Mouse (Mus musculus): ENCODE measurements around the gene Inhbe. TPM values are rescaled to one million over a fixed set of nuclear protein-coding genes. Genes with fewer than 3 reads are reported as not detected.

Inhbe gene
- polyA plus RNA-seq, 1 experiment from 2014 or later: not detected

- Histone ChIP-seq H3K9ac (ENCODE audit: low read depth, low read length) (no peak overlapping the region), H3K9me3 (replicated peaks; ENCODE audit: control insufficient read depth, low read length) (no peaks in the 10 kb centered on the region), H3K27me3 (ENCODE audit: control insufficient read depth, insufficient read depth, low read length) (peaks cover 84% of the 10 kb centered on the region), H3K4me1 (ENCODE audit: control insufficient read depth, insufficient read depth, low read length) (peaks cover 11% of the 10 kb centered on the region), H3K27ac (ENCODE audit: low read depth, low read length) (no peak overlapping the region), H3K4me3 (ENCODE audit: low read depth, low read length) (no peak overlapping the region), H3K36me3 (ENCODE audit: control insufficient read depth, insufficient read depth, low read length) (no peaks in the 10 kb centered on the region), H3K4me2 (no peak overlapping the region; the same call in 1 of the 2 replicates)
- ATAC-seq (replicated peaks; ENCODE audit: insufficient number of reproducible peaks, low FRiP score, low TSS enrichment): no peak
- 42% methylated on average over 18 of the region's 18 CpGs for WGBS (ENCODE audit: insufficient replicate concordance)
Measured at GRCm38 (mm10) chr10:127327461-127328145, 26.6 kb downstream of the Inhbe start.

- peak overlapping the region; percentile 52 for H3K4me3 ChIP-seq (ENCODE audit: low read depth, low read length)
- peak overlapping the region; percentile 88 for H3K4me2 ChIP-seq
- peaks cover 85% of the 10 kb centered on the region for H3K27me3 ChIP-seq (ENCODE audit: control insufficient read depth, insufficient read depth, low read length)
- H3K4me1 ChIP-seq (ENCODE audit: control insufficient read depth, insufficient read depth, low read length): peaks cover 11% of the 10 kb centered on the region
- no peaks in the 10 kb centered on the region for H3K36me3 ChIP-seq (ENCODE audit: control insufficient read depth, insufficient read depth, low read length)
- peak overlapping the region; percentile 50; the same call in 1 of the 2 replicates for H3K9ac ChIP-seq (ENCODE audit: low read depth, low read length)
- no peak overlapping the region for H3K27ac ChIP-seq (ENCODE audit: low read depth, low read length)
- H3K9me3 ChIP-seq (replicated peaks; ENCODE audit: control insufficient read depth, low read length): no peaks in the 10 kb centered on the region
- ATAC-seq (replicated peaks; ENCODE audit: insufficient number of reproducible peaks, low FRiP score, low TSS enrichment): no peak
- WGBS (ENCODE audit: insufficient replicate concordance): 4% methylated on average over 29 of the region's 29 CpGs
Measured at GRCm38 (mm10) chr10:127326828-127327227, 27.4 kb downstream of the Inhbe start.

DNA sequence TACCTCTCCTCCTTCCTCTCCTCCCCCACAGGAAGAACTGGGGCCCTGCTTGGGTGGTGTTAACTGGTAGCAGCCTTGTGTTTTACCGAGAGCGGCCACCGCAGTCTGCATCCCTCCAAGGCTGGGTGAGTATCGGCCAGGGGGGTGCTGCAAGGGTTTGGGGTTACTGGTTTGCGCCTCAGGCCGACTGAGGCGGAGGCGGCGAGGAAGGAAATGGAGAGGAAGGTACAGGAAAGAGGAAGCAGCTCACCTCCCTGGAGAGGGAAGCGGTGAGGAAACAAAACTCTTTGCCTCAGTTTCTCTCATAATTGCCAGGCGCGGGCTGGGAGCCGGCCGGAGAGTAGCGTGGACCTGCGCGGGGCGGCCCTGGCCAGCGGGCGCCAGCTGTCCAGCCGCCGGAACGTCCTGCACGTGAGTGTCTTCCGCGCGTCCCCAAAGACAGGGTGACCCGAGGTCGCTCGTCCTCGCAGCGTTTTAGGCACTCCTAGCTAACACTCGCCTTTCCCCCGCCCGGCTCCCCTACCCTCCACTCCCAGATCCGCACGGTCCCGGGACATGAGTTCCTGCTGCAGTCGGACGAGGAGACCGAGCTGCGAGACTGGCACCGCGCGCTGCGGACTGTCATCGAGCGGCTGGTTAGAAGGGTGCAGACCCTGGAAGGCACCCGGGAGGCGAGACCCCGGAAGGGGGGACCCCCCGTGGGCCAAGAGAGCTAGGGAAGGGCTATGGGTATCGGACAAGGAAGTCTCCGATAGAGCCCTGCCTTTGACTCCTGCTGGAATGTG is 28.0 kb downstream of the Inhbe start:
- Histone ChIP-seq H3K4me3 (ENCODE audit: low read depth, low read length) (peak overlapping the region; percentile 52), H3K4me1 (ENCODE audit: control insufficient read depth, insufficient read depth, low read length) (peaks cover 11% of the 10 kb centered on the region), H3K9me3 (replicated peaks; ENCODE audit: control insufficient read depth, low read length) (no peaks in the 10 kb centered on the region), H3K9ac (ENCODE audit: low read depth, low read length) (peak overlapping the region; percentile 50; the same call in 1 of the 2 replicates), H3K4me2 (peak overlapping the region; percentile 88), H3K27me3 (ENCODE audit: control insufficient read depth, insufficient read depth, low read length) (peaks cover 83% of the 10 kb centered on the region), H3K27ac (ENCODE audit: low read depth, low read length) (no peak overlapping the region), H3K36me3 (ENCODE audit: control insufficient read depth, insufficient read depth, low read length) (no peaks in the 10 kb centered on the region)
- under 1% methylated on average over 54 of the region's 54 CpGs for WGBS (ENCODE audit: insufficient replicate concordance)
- no peak for ATAC-seq (replicated peaks; ENCODE audit: insufficient number of reproducible peaks, low FRiP score, low TSS enrichment)

- WGBS (ENCODE audit: insufficient replicate concordance): 27% methylated on average over 14 of the region's 14 CpGs
- Histone ChIP-seq H3K4me1 (ENCODE audit: control insufficient read depth, insufficient read depth, low read length) (peaks cover 11% of the 10 kb centered on the region), H3K9ac (ENCODE audit: low read depth, low read length) (peak overlapping the region; percentile 50; the same call in 1 of the 2 replicates), H3K9me3 (replicated peaks; ENCODE audit: control insufficient read depth, low read length) (no peaks in the 10 kb centered on the region), H3K4me3 (ENCODE audit: low read depth, low read length) (peak overlapping the region; percentile 52), H3K27ac (ENCODE audit: low read depth, low read length) (no peak overlapping the region), H3K4me2 (peak overlapping the region; percentile 88), H3K36me3 (ENCODE audit: control insufficient read depth, insufficient read depth, low read length) (no peaks in the 10 kb centered on the region), H3K27me3 (ENCODE audit: control insufficient read depth, insufficient read depth, low read length) (peaks cover 80% of the 10 kb centered on the region)
- no peak for ATAC-seq (replicated peaks; ENCODE audit: insufficient number of reproducible peaks, low FRiP score, low TSS enrichment)
Measured at GRCm38 (mm10) chr10:127325454-127326016, 28.7 kb downstream of the Inhbe start.

DNA sequence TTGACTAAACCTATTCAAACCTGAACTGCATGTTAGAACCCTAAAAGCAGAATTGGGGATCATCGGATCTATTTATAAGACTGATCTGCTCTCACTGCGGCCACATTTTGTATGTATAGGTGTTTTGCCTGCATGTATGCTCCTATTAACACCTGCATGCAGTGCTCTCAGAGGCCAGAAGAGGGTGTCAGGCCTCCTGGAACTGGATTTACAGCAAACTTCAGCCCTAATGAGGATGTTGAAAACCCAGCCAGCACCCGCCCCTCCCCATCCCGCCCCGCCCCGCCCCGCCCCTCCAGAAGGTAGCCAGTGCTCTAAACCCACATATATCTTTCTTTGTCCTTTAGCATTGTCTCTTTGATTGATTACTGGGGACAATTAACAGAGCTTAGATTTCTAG is 29.7 kb downstream of the Inhbe start:
- H3K9ac ChIP-seq (ENCODE audit: low read depth, low read length): no peak overlapping the region
- 9% methylated on average over 7 of the region's 7 CpGs for WGBS (ENCODE audit: insufficient replicate concordance)
- H3K36me3 ChIP-seq (ENCODE audit: control insufficient read depth, insufficient read depth, low read length): no peaks in the 10 kb centered on the region
- no peak; the same call in 1 of the 2 replicates for ATAC-seq (replicated peaks; ENCODE audit: insufficient number of reproducible peaks, low FRiP score, low TSS enrichment)
- peaks cover 11% of the 10 kb centered on the region for H3K4me1 ChIP-seq (ENCODE audit: control insufficient read depth, insufficient read depth, low read length)
- no peaks in the 10 kb centered on the region for H3K9me3 ChIP-seq (replicated peaks; ENCODE audit: control insufficient read depth, low read length)
- no peak overlapping the region for H3K27ac ChIP-seq (ENCODE audit: low read depth, low read length)
- H3K4me3 ChIP-seq (ENCODE audit: low read depth, low read length): no peak overlapping the region
- no peak overlapping the region for H3K4me2 ChIP-seq
- peaks cover 71% of the 10 kb centered on the region for H3K27me3 ChIP-seq (ENCODE audit: control insufficient read depth, insufficient read depth, low read length)

- Histone ChIP-seq H3K27me3 (ENCODE audit: control insufficient read depth, insufficient read depth, low read length) (peaks cover 61% of the 10 kb centered on the region), H3K4me3 (ENCODE audit: low read depth, low read length) (no peak overlapping the region), H3K9me3 (replicated peaks; ENCODE audit: control insufficient read depth, low read length) (no peaks in the 10 kb centered on the region), H3K4me1 (ENCODE audit: control insufficient read depth, insufficient read depth, low read length) (peaks cover 11% of the 10 kb centered on the region), H3K27ac (ENCODE audit: low read depth, low read length) (no peak overlapping the region), H3K4me2 (no peak overlapping the region), H3K36me3 (ENCODE audit: control insufficient read depth, insufficient read depth, low read length) (no peaks in the 10 kb centered on the region), H3K9ac (ENCODE audit: low read depth, low read length) (no peak overlapping the region)
- 60% methylated on average over 17 of the region's 17 CpGs for WGBS (ENCODE audit: insufficient replicate concordance)
- no peak for ATAC-seq (replicated peaks; ENCODE audit: insufficient number of reproducible peaks, low FRiP score, low TSS enrichment)
Measured at GRCm38 (mm10) chr10:127323131-127323855, 30.9 kb downstream of the Inhbe start.

DNA sequence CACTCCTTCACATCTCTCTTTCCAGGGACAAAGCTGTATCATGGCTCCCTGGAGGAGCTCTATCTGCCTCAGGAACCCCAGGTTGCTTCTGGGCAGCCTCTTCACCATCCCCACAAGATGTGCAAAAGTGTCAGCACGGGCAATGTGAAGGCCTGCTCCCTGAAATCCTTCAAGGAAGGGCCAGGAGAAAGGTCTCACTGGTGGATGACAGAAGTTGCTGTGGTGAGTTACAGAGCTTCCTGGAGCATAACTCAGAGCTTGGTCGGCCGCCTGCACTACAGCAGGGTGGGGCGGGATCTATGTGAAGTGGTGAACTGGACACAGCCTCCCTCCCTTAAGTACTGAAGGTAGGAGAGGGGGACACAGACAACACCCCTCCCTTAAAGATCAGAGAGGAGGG is 31.5 kb downstream of the Inhbe start:
- Histone ChIP-seq H3K9ac (ENCODE audit: low read depth, low read length) (no peak overlapping the region), H3K9me3 (replicated peaks; ENCODE audit: control insufficient read depth, low read length) (no peaks in the 10 kb centered on the region), H3K4me3 (ENCODE audit: low read depth, low read length) (no peak overlapping the region), H3K27ac (ENCODE audit: low read depth, low read length) (no peak overlapping the region), H3K27me3 (ENCODE audit: control insufficient read depth, insufficient read depth, low read length) (peaks cover 56% of the 10 kb centered on the region), H3K4me2 (no peak overlapping the region), H3K36me3 (ENCODE audit: control insufficient read depth, insufficient read depth, low read length) (no peaks in the 10 kb centered on the region), H3K4me1 (ENCODE audit: control insufficient read depth, insufficient read depth, low read length) (peaks cover 11% of the 10 kb centered on the region)
- ATAC-seq (replicated peaks; ENCODE audit: insufficient number of reproducible peaks, low FRiP score, low TSS enrichment): no peak
- 60% methylated on average over 4 of the region's 4 CpGs for WGBS (ENCODE audit: insufficient replicate concordance)

DNA sequence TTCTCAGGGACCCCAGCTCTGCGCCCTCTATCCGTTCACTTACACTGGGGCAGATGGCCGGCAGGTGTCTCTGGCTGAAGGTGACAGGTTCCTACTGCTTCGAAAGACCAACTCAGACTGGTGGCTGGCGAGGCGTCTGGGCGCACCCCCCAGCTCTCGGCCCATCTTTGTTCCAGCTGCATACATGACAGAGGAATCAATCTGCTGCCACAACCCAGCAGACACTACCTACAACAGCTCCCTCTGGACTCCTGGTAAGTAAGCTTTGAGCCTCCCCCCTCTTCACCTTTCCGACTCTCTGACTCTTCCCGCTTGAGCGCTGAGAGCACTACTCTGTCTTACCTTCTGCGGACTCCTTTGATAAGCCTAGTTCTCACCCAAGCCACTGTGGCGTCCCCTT is 32.0 kb downstream of the Inhbe start:
- no peak for ATAC-seq (replicated peaks; ENCODE audit: insufficient number of reproducible peaks, low FRiP score, low TSS enrichment)
- WGBS (ENCODE audit: insufficient replicate concordance): 48% methylated on average over 13 of the region's 13 CpGs
- H3K36me3 ChIP-seq (ENCODE audit: control insufficient read depth, insufficient read depth, low read length): no peaks in the 10 kb centered on the region
- H3K4me1 ChIP-seq (ENCODE audit: control insufficient read depth, insufficient read depth, low read length): peaks cover 11% of the 10 kb centered on the region
- no peak overlapping the region for H3K9ac ChIP-seq (ENCODE audit: low read depth, low read length)
- H3K4me3 ChIP-seq (ENCODE audit: low read depth, low read length): no peak overlapping the region
- peaks cover 52% of the 10 kb centered on the region for H3K27me3 ChIP-seq (ENCODE audit: control insufficient read depth, insufficient read depth, low read length)
- H3K27ac ChIP-seq (ENCODE audit: low read depth, low read length): no peak overlapping the region
- no peak overlapping the region for H3K4me2 ChIP-seq
- H3K9me3 ChIP-seq (replicated peaks; ENCODE audit: control insufficient read depth, low read length): no peaks in the 10 kb centered on the region

Data from heart, embryonic 11.5 days (tissue).